Mouse (Mus musculus): ENCODE measurements around the gene Spon1. TPM values are rescaled to one million over a fixed set of nuclear protein-coding genes. Genes with fewer than 3 reads are reported as not detected.

The Spon1 gene
- total and polyA plus RNA-seq, 3 experiments = not detected

DNA sequence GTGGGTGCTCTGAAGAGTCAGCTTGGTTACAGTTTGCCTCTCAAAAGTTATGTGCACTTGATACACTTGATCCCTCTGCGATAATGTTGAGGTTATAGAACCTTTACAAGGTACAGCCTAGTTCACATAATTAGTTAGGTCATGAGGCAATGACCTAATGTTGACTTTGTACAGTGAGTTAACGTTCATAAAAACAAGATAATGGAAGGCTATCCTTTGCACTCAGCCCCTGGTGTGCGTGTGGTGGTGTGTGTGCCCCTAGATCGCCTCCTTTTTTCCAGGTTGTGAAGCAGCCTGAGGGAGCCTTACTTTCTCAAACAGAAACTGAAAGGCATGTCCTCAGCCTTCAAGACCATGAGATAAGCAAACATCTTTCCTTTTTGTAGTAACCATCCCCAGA is 31.3 kb downstream of the Spon1 start:
- no peaks in the 10 kb centered on the region for H3K79me2 ChIP-seq (ENCODE audit: control insufficient read depth, insufficient read depth, low read length, poor library complexity)
- no peak overlapping the region for H3K9ac ChIP-seq (ENCODE audit: control insufficient read depth, low read depth, low read length, poor library complexity, severe bottlenecking)
- no peaks in the 10 kb centered on the region for H3K9me3 ChIP-seq (replicated peaks; ENCODE audit: insufficient read depth, low read length)
- no peaks in the 10 kb centered on the region for H3K4me1 ChIP-seq (ENCODE audit: control insufficient read depth in 1 of 2, insufficient read depth in 2 of 2, low read length in 2 of 2)
- no peaks in the 10 kb centered on the region for H3K27me3 ChIP-seq (ENCODE audit: control insufficient read depth in 1 of 2, insufficient read depth in 2 of 2, low read length in 2 of 2)
- H3K27ac ChIP-seq (ENCODE audit: control insufficient read depth, low read depth, low read length) = no peak overlapping the region
- DNase-seq (ENCODE audit: low read depth, low spot score) = no peak
- TF ChIP-seq TCF12 (IDR thresholded peaks at IDR 0.05; ENCODE audit: low read depth, low read length) = no peak
- TF ChIP-seq SIN3A (IDR thresholded peaks at IDR 0.05; ENCODE audit: low read length) = no peak
- TF ChIP-seq POLR2AphosphoS2 (IDR thresholded peaks at IDR 0.05; ENCODE audit: low read length) = no peak
- no peak for TF ChIP-seq RAD21 (IDR thresholded peaks at IDR 0.05; ENCODE audit: low read depth, low read length)
- TF ChIP-seq E2F4 (IDR thresholded peaks at IDR 0.05; ENCODE audit: borderline replicate concordance, low read depth, low read length) = no peak
- no peak for TF ChIP-seq ETS1 (IDR thresholded peaks at IDR 0.05; ENCODE audit: low read depth, low read length)
- no peak for TF ChIP-seq RCOR1 (IDR thresholded peaks at IDR 0.05; ENCODE audit: low read depth, low read length)
- TF ChIP-seq POLR2A (IDR thresholded peaks at IDR 0.05; ENCODE audit: control insufficient read depth in 1 of 2, insufficient read depth in 1 of 2, low read depth in 1 of 2, low read length in 2 of 2, poor library complexity in 1 of 2) = no peak
- no peak for TF ChIP-seq KAT2A (conservative IDR thresholded peaks at IDR 0.05; ENCODE audit: low read depth, low read length)
- TF ChIP-seq GATA1 (IDR thresholded peaks at IDR 0.05; ENCODE audit: low read depth, low read length) = no peak
- no peak for TF ChIP-seq POLR2AphosphoS5 (IDR thresholded peaks at IDR 0.05; ENCODE audit: borderline replicate concordance, low read depth, low read length)
- TF ChIP-seq ZKSCAN1 (IDR thresholded peaks at IDR 0.05; ENCODE audit: low read depth, low read length) = no peak
- TF ChIP-seq ZNF384 (IDR thresholded peaks at IDR 0.05; ENCODE audit: low read depth, low read length) = no peak
- no peak for TF ChIP-seq CHD1 (IDR thresholded peaks at IDR 0.05; ENCODE audit: low read depth, low read length)
- no peak for TF ChIP-seq ELF1 (IDR thresholded peaks at IDR 0.05; ENCODE audit: low read depth, low read length)
- no peak for TF ChIP-seq MAZ (IDR thresholded peaks at IDR 0.05; ENCODE audit: low read depth, low read length)
- H3K36me3 ChIP-seq (ENCODE audit: control insufficient read depth in 1 of 2, insufficient read depth in 2 of 2, low read length in 2 of 2) = no peaks in the 10 kb centered on the region
- no peak overlapping the region for H3K4me3 ChIP-seq (ENCODE audit: control insufficient read depth in 1 of 2, insufficient read depth in 1 of 2, low read depth in 2 of 2, low read length in 2 of 2)

- no peaks in the 10 kb centered on the region for H3K36me3 ChIP-seq (ENCODE audit: control insufficient read depth in 1 of 2, insufficient read depth in 2 of 2, low read length in 2 of 2)
- no peak for TF ChIP-seq JUND (IDR thresholded peaks at IDR 0.05; ENCODE audit: low read depth, low read length)
- no peak for TF ChIP-seq ELF1 (IDR thresholded peaks at IDR 0.05; ENCODE audit: low read depth, low read length)
- no peak for TF ChIP-seq USF1 (IDR thresholded peaks at IDR 0.05; ENCODE audit: low read depth, low read length)
- no peak for TF ChIP-seq SIN3A (IDR thresholded peaks at IDR 0.05; ENCODE audit: low read length)
- no peak for TF ChIP-seq ZMIZ1 (IDR thresholded peaks at IDR 0.05; ENCODE audit: low read depth, low read length)
- TF ChIP-seq HCFC1 (IDR thresholded peaks at IDR 0.05; ENCODE audit: low read depth, low read length) = no peak
- TF ChIP-seq ETS1 (IDR thresholded peaks at IDR 0.05; ENCODE audit: low read depth, low read length) = no peak
- TF ChIP-seq TCF12 (IDR thresholded peaks at IDR 0.05; ENCODE audit: low read depth, low read length) = no peak
- no peak for TF ChIP-seq MAX (IDR thresholded peaks at IDR 0.05; ENCODE audit: low read length)
- no peak for TF ChIP-seq TBP (IDR thresholded peaks at IDR 0.05; ENCODE audit: low read depth, low read length)
- TF ChIP-seq RCOR1 (IDR thresholded peaks at IDR 0.05; ENCODE audit: low read depth, low read length) = no peak
- no peak for TF ChIP-seq MAFK (IDR thresholded peaks at IDR 0.05; ENCODE audit: borderline replicate concordance, low read depth, low read length)
- no peak for TF ChIP-seq GATA1 (IDR thresholded peaks at IDR 0.05; ENCODE audit: low read depth, low read length)
- no peak for TF ChIP-seq MXI1 (IDR thresholded peaks at IDR 0.05; ENCODE audit: low read depth, low read length)
Observed at GRCm38 (mm10) chr7:113798605-113799255, 32.9 kb downstream of the Spon1 start.

More at GRCm38 (mm10) chr7:113798605-113799255, 32.9 kb downstream of the Spon1 start:
- DNase-seq (ENCODE audit: low read depth, low spot score) = no peak
- no peak overlapping the region for H3K9ac ChIP-seq (ENCODE audit: control insufficient read depth, low read depth, low read length, poor library complexity, severe bottlenecking)
- no peak overlapping the region for H3K4me3 ChIP-seq (ENCODE audit: control insufficient read depth in 1 of 2, insufficient read depth in 1 of 2, low read depth in 2 of 2, low read length in 2 of 2)
- H3K79me2 ChIP-seq (ENCODE audit: control insufficient read depth, insufficient read depth, low read length, poor library complexity) = no peaks in the 10 kb centered on the region
- H3K27ac ChIP-seq (ENCODE audit: control insufficient read depth, low read depth, low read length) = no peak overlapping the region
- H3K9me3 ChIP-seq (replicated peaks; ENCODE audit: insufficient read depth, low read length) = no peaks in the 10 kb centered on the region
- H3K4me1 ChIP-seq (ENCODE audit: control insufficient read depth in 1 of 2, insufficient read depth in 2 of 2, low read length in 2 of 2) = no peaks in the 10 kb centered on the region
- H3K27me3 ChIP-seq (ENCODE audit: control insufficient read depth in 1 of 2, insufficient read depth in 2 of 2, low read length in 2 of 2) = no peaks in the 10 kb centered on the region

Measured in MEL (cell line).